Mouse (Mus musculus): Measurements from ENCODE around the gene Dazap1. TPM values are rescaled to one million over a fixed set of nuclear protein-coding genes. Genes with fewer than 3 reads are reported as not detected.

The Dazap1 gene
- total and polyA plus RNA-seq, 3 experiments = 159 to 236 TPM; not detected in 1

GRCm38 (mm10) chr10:80215048-80215772 lies 46.1 kb upstream of the Dazap1 start:
- no peaks in the 10 kb centered on the region for H3K36me3 ChIP-seq (ENCODE audit: control insufficient read depth in 1 of 2, insufficient read depth in 2 of 2, low read length in 2 of 2)
- no peaks in the 10 kb centered on the region for H3K79me2 ChIP-seq (ENCODE audit: control insufficient read depth, insufficient read depth, low read length, poor library complexity)
- no peak for DNase-seq (ENCODE audit: low read depth, low spot score)
- no peak overlapping the region for H3K27ac ChIP-seq (ENCODE audit: control insufficient read depth, low read depth, low read length)
- H3K9ac ChIP-seq (ENCODE audit: control insufficient read depth, low read depth, low read length, poor library complexity, severe bottlenecking) = no peak overlapping the region
- TF ChIP-seq MAX (IDR thresholded peaks at IDR 0.05; ENCODE audit: low read length) = no peak
- TF ChIP-seq MYC (IDR thresholded peaks at IDR 0.05; ENCODE audit: low read depth, low read length) = no peak
- no peak for TF ChIP-seq ZKSCAN1 (IDR thresholded peaks at IDR 0.05; ENCODE audit: low read depth, low read length)
- TF ChIP-seq TBP (IDR thresholded peaks at IDR 0.05; ENCODE audit: low read depth, low read length) = no peak
- no peak for TF ChIP-seq MAZ (IDR thresholded peaks at IDR 0.05; ENCODE audit: low read depth, low read length)
- TF ChIP-seq BHLHE40 (IDR thresholded peaks at IDR 0.05; ENCODE audit: borderline replicate concordance, low read depth, low read length) = no peak
- no peak for TF ChIP-seq HCFC1 (IDR thresholded peaks at IDR 0.05; ENCODE audit: low read depth, low read length)
- no peak for TF ChIP-seq RCOR1 (IDR thresholded peaks at IDR 0.05; ENCODE audit: low read depth, low read length)
- no peak for TF ChIP-seq USF1 (IDR thresholded peaks at IDR 0.05; ENCODE audit: low read depth, low read length)
- TF ChIP-seq POLR2AphosphoS2 (IDR thresholded peaks at IDR 0.05; ENCODE audit: low read length) = no peak
- TF ChIP-seq MXI1 (IDR thresholded peaks at IDR 0.05; ENCODE audit: low read depth, low read length) = no peak
- TF ChIP-seq CHD2 (IDR thresholded peaks at IDR 0.05; ENCODE audit: low read length) = no peak
- no peak for TF ChIP-seq POLR2A (IDR thresholded peaks at IDR 0.05; ENCODE audit: control insufficient read depth in 1 of 2, insufficient read depth in 1 of 2, low read depth in 1 of 2, low read length in 2 of 2, poor library complexity in 1 of 2)
- no peak for TF ChIP-seq TAL1 (IDR thresholded peaks at IDR 0.05; ENCODE audit: low read length)
- TF ChIP-seq NELFE (IDR thresholded peaks at IDR 0.05; ENCODE audit: low read depth, low read length) = no peak
- TF ChIP-seq KAT2A (conservative IDR thresholded peaks at IDR 0.05; ENCODE audit: low read depth, low read length) = no peak
- no peak for TF ChIP-seq ZC3H11A (IDR thresholded peaks at IDR 0.05; ENCODE audit: low read depth, low read length)
- no peak for TF ChIP-seq ZMIZ1 (IDR thresholded peaks at IDR 0.05; ENCODE audit: low read depth, low read length)
- TF ChIP-seq EP300 (IDR thresholded peaks at IDR 0.05; ENCODE audit: low read depth in 1 of 2, low read length in 2 of 2) = no peak
- no peak for TF ChIP-seq TCF12 (IDR thresholded peaks at IDR 0.05; ENCODE audit: low read depth, low read length)
- peaks cover 3 to 4% of the 10 kb centered on the region in 2 experiments; a peak in 2 of 4 replicates for H3K27me3 ChIP-seq (ENCODE audit: control insufficient read depth in 1 of 2, insufficient read depth in 2 of 2, low read length in 2 of 2)
- H3K4me1 ChIP-seq (ENCODE audit: control insufficient read depth in 1 of 2, insufficient read depth in 2 of 2, low read length in 2 of 2) = no peaks in the 10 kb centered on the region
- no peaks in the 10 kb centered on the region for H3K9me3 ChIP-seq (replicated peaks; ENCODE audit: insufficient read depth, low read length)
- H3K4me3 ChIP-seq (ENCODE audit: control insufficient read depth in 1 of 2, insufficient read depth in 1 of 2, low read depth in 2 of 2, low read length in 2 of 2) = no peak overlapping the region

- no peaks in the 10 kb centered on the region for H3K9me3 ChIP-seq (replicated peaks; ENCODE audit: insufficient read depth, low read length)
- H3K4me1 ChIP-seq (ENCODE audit: control insufficient read depth in 1 of 2, insufficient read depth in 2 of 2, low read length in 2 of 2) = peaks cover 0 to 8% of the 10 kb centered on the region in 2 experiments; a peak in 2 of 4 replicates
- H3K79me2 ChIP-seq (ENCODE audit: control insufficient read depth, insufficient read depth, low read length, poor library complexity) = no peaks in the 10 kb centered on the region
- H3K36me3 ChIP-seq (ENCODE audit: control insufficient read depth in 1 of 2, insufficient read depth in 2 of 2, low read length in 2 of 2) = no peaks in the 10 kb centered on the region; a peak in 1 of 4 replicates
- no peak for DNase-seq (ENCODE audit: low read depth, low spot score)
- no peak overlapping the region for H3K9ac ChIP-seq (ENCODE audit: control insufficient read depth, low read depth, low read length, poor library complexity, severe bottlenecking)
- H3K27me3 ChIP-seq (ENCODE audit: control insufficient read depth in 1 of 2, insufficient read depth in 2 of 2, low read length in 2 of 2) = peaks cover 3 to 4% of the 10 kb centered on the region in 2 experiments; a peak in 2 of 4 replicates
- H3K4me3 ChIP-seq (ENCODE audit: control insufficient read depth in 1 of 2, insufficient read depth in 1 of 2, low read depth in 2 of 2, low read length in 2 of 2) = no peak overlapping the region
- no peak for TF ChIP-seq TBP (IDR thresholded peaks at IDR 0.05; ENCODE audit: low read depth, low read length)
- no peak for TF ChIP-seq CHD1 (IDR thresholded peaks at IDR 0.05; ENCODE audit: low read depth, low read length)
- no peak for TF ChIP-seq JUND (IDR thresholded peaks at IDR 0.05; ENCODE audit: low read depth, low read length)
- TF ChIP-seq MAZ (IDR thresholded peaks at IDR 0.05; ENCODE audit: low read depth, low read length) = no peak
- TF ChIP-seq POLR2AphosphoS2 (IDR thresholded peaks at IDR 0.05; ENCODE audit: low read length) = no peak
- no peak for TF ChIP-seq CTCF (IDR thresholded peaks at IDR 0.05 in 2 of 3, conservative IDR thresholded peaks at IDR 0.05 in 1 of 3; ENCODE audit: control insufficient read depth in 1 of 3, insufficient read depth in 1 of 3, low read depth in 2 of 3, low read length in 3 of 3, poor library complexity in 1 of 3, severe bottlenecking in 1 of 3)
- no peak for TF ChIP-seq SMC3 (IDR thresholded peaks at IDR 0.05; ENCODE audit: low read depth, low read length)
- no peak overlapping the region for H3K27ac ChIP-seq (ENCODE audit: control insufficient read depth, low read depth, low read length)
Measured at GRCm38 (mm10) chr10:80220676-80221075, 40.6 kb upstream of the Dazap1 start.

All from MEL (cell line).